Mouse (Mus musculus) embryonic facial prominence, embryonic 11.5 days (tissue): ENCODE measurements around the gene Ntn5. TPM values are rescaled to one million over a fixed set of nuclear protein-coding genes. Genes with fewer than 3 reads are reported as not detected.

Source experiments
- ATAC-seq: fragments of 200-750 bp; cut with Nextera tagmentation; replicated peaks from 2 replicates; pipeline ENCODE4 v1.8.0; 2017; ENCODE audit warnings: low read depth; ENCODE audit not compliant: insufficient number of reproducible peaks, low FRiP score, low TSS enrichment
- DNase-seq: peaks from one replicate; pipeline ENCODE4 v3.0.0-alpha.2; 2015; ENCODE audit warnings: low spot score
- H3K27ac ChIP-seq: fragments of 300-500 bp; sonication (generic); replicated peaks from 2 replicates; pipeline ENCODE4 v1.5.1; 2014; ENCODE audit warnings: mild to moderate bottlenecking, low read depth, low read length, control low read depth
- H3K27me3 ChIP-seq: fragments of 300-500 bp; sonication (generic); 2 replicates; pipeline ENCODE4 v1.6.1; 2014; ENCODE audit warnings: mild to moderate bottlenecking, low read length, moderate library complexity, mixed read lengths; ENCODE audit not compliant: control insufficient read depth, insufficient read depth
- H3K36me3 ChIP-seq: fragments of 300-500 bp; sonication (generic); replicated peaks from 2 replicates; pipeline ENCODE4 v1.6.1; 2014; ENCODE audit warnings: low read depth, mild to moderate bottlenecking, low read length, moderate library complexity, mixed read lengths; ENCODE audit not compliant: control insufficient read depth, insufficient read depth
- H3K4me1 ChIP-seq: fragments of 300-500 bp; sonication (generic); 2 replicates; pipeline ENCODE4 v1.6.1; 2014; ENCODE audit warnings: low read length, mixed read lengths; ENCODE audit not compliant: control insufficient read depth, insufficient read depth
- H3K4me2 ChIP-seq: fragments of 300-500 bp; sonication (generic); 2 replicates; pipeline ENCODE4 v1.6.1; 2014; ENCODE audit warnings: low read depth, mild to moderate bottlenecking, control low read depth, low read length, moderate library complexity
- H3K4me3 ChIP-seq: fragments of 300-500 bp; sonication (generic); 2 replicates; pipeline ENCODE4 v1.5.1; 2014; ENCODE audit warnings: low read depth, low read length, control low read depth
- H3K9ac ChIP-seq: fragments of 300-500 bp; sonication (generic); replicated peaks from 2 replicates; pipeline ENCODE4 v1.6.1; 2014; ENCODE audit warnings: mild to moderate bottlenecking, control low read depth, low read length
- H3K9me3 ChIP-seq: fragments of 300-500 bp; sonication (generic); replicated peaks from 2 replicates; pipeline ENCODE4 v1.6.1; 2016; ENCODE audit warnings: mild to moderate bottlenecking, low read length, inconsistent platforms, mixed read lengths; ENCODE audit not compliant: control insufficient read depth
- WGBS: fragments of 180-500 bp; shearing (Covaris S2); extraction: QIAGEN DNeasy Blood & Tissue Kit; methylation state at CpG from one replicate; pipeline ENCODE4 v1.1.7; 2014; 5-methylcytosine and 5-hydroxymethylcytosine counted together
- polyA plus RNA-seq: library from polyadenylated mRNA; unstranded; fragments of >200 nt; fragmentation: Nextera tagmentation; extraction: Ambion mirVana; gene quantifications from 2 replicates; pipeline ENCODE4 v1.2.1, GENCODE M21; 2014

Gene Ntn5
- polyA plus RNA-seq, 1 experiment from 2014 or later = 0.25 TPM

DNA sequence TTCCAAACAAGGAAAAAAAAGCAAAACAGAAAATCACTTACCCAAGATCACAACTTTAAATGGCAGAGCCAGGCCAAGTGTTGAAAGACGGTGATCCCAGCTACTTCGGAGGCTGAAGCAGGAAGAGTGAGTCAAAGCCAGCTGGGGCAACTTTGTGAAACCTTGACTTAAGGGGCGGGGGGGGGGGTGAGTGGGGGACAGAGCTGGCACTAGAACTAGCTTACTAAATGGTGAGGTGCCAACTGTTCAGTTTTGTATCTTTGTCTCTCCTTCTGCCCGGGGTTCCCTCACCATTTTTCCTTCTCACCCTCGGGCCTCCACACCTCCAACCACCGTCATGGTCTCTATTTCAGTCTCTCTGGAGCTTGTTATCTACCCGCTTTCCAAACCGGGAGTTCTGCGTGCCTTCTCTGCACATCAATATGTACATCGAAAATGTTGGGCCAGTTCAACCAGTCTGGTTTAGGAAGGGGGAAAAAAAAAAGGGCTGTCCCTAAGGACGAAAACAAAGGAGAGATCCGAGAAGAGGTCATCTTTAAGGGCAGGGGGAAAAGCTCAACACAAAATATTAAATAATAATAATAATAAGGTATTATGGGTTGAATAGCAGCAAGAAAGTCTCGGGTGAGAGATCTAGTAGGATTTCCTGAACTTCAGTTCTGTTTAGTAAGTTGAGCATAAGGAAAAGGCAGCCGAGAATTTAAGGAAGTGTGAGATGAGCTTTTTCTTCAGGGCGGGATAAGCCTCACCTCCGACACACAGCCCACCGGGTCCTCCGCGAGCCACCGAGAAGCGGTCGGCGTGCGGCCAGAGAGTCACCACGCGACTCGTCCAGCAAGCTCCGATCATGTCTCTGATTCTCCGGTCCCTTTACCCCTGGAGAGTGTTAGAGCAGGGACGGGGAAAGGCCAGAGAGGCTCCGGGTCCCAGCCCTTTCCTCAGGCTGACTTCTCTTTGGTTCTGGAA, 33.4 kb downstream of the Ntn5 start:
- H3K4me1 ChIP-seq = peaks cover 10% of the 10 kb centered on the region
- H3K36me3 ChIP-seq = peaks cover 21% of the 10 kb centered on the region
- no peaks in the 10 kb centered on the region for H3K27me3 ChIP-seq
- 12% methylated on average over 31 of the region's 31 CpGs for WGBS
- peak overlapping the region; percentile 78 for H3K9ac ChIP-seq
- peak overlapping the region; percentile 71 for H3K4me2 ChIP-seq
- H3K27ac ChIP-seq = peak overlapping the region; percentile 48; the same call in 1 of the 2 replicates
- no peak for DNase-seq
- peak overlapping the region; percentile 87 for H3K4me3 ChIP-seq
- no peaks in the 10 kb centered on the region for H3K9me3 ChIP-seq
- ATAC-seq = peak; percentile 19

- Histone ChIP-seq H3K27ac (peak within 1 kb of the TSS; percentile 70), H3K9ac (peak within 1 kb of the TSS; percentile 95), H3K4me3 (peak within 1 kb of the TSS; percentile 87), H3K4me2 (peak within 1 kb of the TSS; percentile 71), H3K36me3 (peaks cover 20% of the 10 kb centered on the region), H3K9me3 (no peaks in the 10 kb centered on the region), H3K27me3 (no peaks in the 10 kb centered on the region), H3K4me1 (peaks cover 10% of the 10 kb centered on the region)
- peak; percentile 100 for DNase-seq
- under 1% methylated on average over 41 of the region's 41 CpGs for WGBS
- peak; percentile 39 for ATAC-seq
These were observed 34.1 kb downstream of the Ntn5 start, which contains the start of gene Sphk2 for GRCm38 (mm10) chr7:45717918-45718297. Gene Sphk2, minus strand, starts transcription at chr7:45718002.

DNA sequence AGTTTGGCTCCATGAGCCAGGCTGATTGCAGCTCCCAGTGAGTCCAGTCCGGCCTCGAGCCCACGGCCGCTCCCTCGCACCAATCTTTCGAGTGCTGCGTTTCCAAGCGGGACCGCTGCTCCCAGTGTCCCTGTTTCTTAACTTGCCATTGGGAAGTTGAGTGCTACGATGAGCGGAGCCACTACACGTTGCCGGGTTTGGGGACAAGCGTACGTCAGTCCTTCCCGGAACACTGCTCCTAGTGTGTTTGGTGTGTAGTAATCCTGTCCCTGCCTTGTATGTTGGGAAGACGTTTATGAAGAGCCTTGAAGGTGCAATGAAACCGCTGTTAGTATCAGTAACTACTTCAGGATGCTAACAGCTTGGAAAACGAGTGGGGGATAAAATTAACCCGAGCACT, 34.5 kb downstream of the Ntn5 start:
- ATAC-seq = no peak
- under 1% methylated on average over 20 of the region's 20 CpGs for WGBS
- Histone ChIP-seq H3K27ac (peak overlapping the region; percentile 70), H3K36me3 (peaks cover 19% of the 10 kb centered on the region), H3K4me3 (peak overlapping the region; percentile 87), H3K27me3 (no peaks in the 10 kb centered on the region), H3K9me3 (no peaks in the 10 kb centered on the region), H3K4me1 (peaks cover 10% of the 10 kb centered on the region), H3K9ac (peak overlapping the region; percentile 95), H3K4me2 (peak overlapping the region; percentile 64)
- no peak for DNase-seq

DNA sequence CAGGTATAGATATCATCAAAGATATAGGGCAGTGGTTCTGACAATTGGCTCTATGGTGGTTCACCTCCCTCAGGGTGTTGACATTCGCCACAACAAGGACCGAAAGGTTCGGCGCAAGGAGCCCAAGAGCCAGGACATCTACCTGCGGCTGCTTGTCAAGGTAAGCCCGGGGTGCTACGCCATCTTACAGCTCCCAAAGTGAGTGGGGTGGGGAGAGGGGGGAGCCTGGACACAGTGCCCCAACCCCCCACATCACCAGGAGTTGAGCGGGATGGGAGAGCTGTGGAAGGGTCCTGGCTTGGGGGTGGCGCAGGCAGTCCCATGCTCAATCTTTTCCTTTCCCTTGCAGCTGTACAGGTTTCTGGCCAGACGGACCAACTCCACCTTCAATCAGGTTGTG, 35.4 kb downstream of the Ntn5 start:
- WGBS = 79% methylated on average over 10 of the region's 10 CpGs
- Histone ChIP-seq H3K27ac (no peak overlapping the region), H3K9me3 (no peaks in the 10 kb centered on the region), H3K27me3 (no peaks in the 10 kb centered on the region), H3K36me3 (peaks cover 24% of the 10 kb centered on the region), H3K4me3 (peak overlapping the region; percentile 87), H3K9ac (peak overlapping the region; percentile 95), H3K4me2 (peak overlapping the region; percentile 64), H3K4me1 (peaks cover 7% of the 10 kb centered on the region)
- ATAC-seq (no peak), DNase-seq (no peak)

- WGBS = 93% methylated on average over 15 of the region's 16 CpGs
- H3K4me3 ChIP-seq = peak overlapping the region; percentile 87; the same call in 1 of the 2 replicates
- peaks cover 7% of the 10 kb centered on the region for H3K4me1 ChIP-seq
- H3K27me3 ChIP-seq = no peaks in the 10 kb centered on the region
- DNase-seq = no peak
- H3K27ac ChIP-seq = no peak overlapping the region
- H3K9ac ChIP-seq = no peak overlapping the region
- no peak for ATAC-seq
- no peaks in the 10 kb centered on the region for H3K9me3 ChIP-seq
- peaks cover 24% of the 10 kb centered on the region for H3K36me3 ChIP-seq
- H3K4me2 ChIP-seq = no peak overlapping the region; the same call in 1 of the 2 replicates
These were observed 36.1 kb downstream of the Ntn5 start for GRCm38 (mm10) chr7:45719738-45720412.

DNA sequence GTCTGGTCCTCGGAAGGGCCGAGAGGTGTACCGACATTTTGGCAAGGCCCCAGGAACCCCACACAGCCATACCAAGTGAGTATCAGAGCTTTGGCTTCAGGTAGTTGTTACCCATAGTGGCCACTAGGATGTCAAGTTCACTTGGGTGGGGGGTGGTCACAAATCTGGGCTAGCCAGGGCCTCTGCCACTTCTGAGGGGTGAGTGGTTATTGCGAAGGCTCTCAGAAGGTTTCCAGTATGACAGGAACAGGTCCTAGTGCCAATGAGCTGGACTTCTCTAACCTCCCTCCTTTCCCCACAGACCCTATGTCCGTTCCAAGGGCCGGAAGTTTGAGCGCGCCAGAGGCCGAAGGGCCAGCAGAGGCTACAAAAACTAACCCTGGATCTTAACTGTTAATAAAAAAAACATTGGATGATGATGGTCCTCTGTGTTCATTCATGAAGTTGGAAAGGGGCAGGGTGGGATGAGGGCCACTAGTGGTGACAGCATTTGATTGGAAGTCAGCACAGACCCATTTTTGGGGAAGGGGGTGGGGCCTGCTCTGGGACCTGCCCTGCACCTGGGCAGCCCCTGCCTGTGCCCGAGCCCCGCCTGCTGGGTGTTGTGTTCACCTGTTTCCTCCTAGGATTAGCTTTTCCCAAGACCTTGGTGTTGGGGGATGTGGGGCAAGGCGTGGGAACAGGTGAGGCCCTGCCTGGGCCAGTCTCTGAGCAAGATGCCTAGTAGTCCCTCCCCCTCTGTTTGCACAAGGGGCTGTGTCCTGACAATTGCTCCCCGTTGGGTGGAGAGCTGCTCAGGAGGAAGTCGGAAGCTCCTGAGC, 36.8 kb downstream of the Ntn5 start, which contains the start of gene Fam83e:
Gene Fam83e, plus strand, starts transcription at position 800 of the 821 bp plus-strand sequence.
- H3K4me3 ChIP-seq = no peak within 1 kb of the TSS
- ATAC-seq (no peak), DNase-seq (no peak)
- peaks cover 6% of the 10 kb centered on the region for H3K4me1 ChIP-seq
- H3K27me3 ChIP-seq = no peaks in the 10 kb centered on the region
- 0 out of 2 replicates have a peak within 1 kb of the TSS, but pooled peaks have one; percentile 13 for H3K27ac ChIP-seq
- 86% methylated on average over 14 of the region's 14 CpGs for WGBS
- H3K9me3 ChIP-seq = no peaks in the 10 kb centered on the region
- H3K9ac ChIP-seq = no peak within 1 kb of the TSS
- H3K4me2 ChIP-seq = no peak within 1 kb of the TSS
- H3K36me3 ChIP-seq = peaks cover 24% of the 10 kb centered on the region

DNA sequence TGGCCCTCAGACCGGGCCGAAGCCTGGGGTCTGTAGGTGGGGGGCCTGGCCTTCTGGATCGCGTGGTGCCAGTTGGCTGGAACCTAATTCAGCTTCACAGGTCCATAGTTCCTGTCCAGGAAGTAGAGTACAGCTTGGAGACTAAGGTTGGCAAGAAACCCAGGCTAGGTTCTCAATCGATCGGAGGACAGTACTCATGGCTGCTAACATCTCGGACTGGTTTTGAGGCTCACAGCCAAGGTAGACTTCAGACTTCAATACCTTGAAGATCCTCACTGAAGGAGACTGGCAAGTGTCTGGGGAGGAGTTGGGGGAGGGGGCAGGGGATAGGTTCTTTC, 37.4 kb downstream of the Ntn5 start:
- Histone ChIP-seq H3K27ac (0 out of 2 replicates have a peak overlapping the region, but pooled peaks have one; percentile 13), H3K4me1 (peaks cover 5% of the 10 kb centered on the region), H3K36me3 (peaks cover 24% of the 10 kb centered on the region), H3K4me3 (no peak overlapping the region), H3K4me2 (no peak overlapping the region), H3K9me3 (no peaks in the 10 kb centered on the region), H3K27me3 (no peaks in the 10 kb centered on the region), H3K9ac (no peak overlapping the region)
- 89% methylated on average over 7 of the region's 7 CpGs for whole genome bisulfite sequencing
- DNase-seq (no peak), ATAC-seq (no peak)
